Mouse (Mus musculus): Measurements from ENCODE around the gene Psma4. TPM values are rescaled to one million over a fixed set of nuclear protein-coding genes. Genes with fewer than 3 reads are reported as not detected.

Gene Psma4
- polyA plus RNA-seq, 1 experiment: 13.1 TPM

DNA sequence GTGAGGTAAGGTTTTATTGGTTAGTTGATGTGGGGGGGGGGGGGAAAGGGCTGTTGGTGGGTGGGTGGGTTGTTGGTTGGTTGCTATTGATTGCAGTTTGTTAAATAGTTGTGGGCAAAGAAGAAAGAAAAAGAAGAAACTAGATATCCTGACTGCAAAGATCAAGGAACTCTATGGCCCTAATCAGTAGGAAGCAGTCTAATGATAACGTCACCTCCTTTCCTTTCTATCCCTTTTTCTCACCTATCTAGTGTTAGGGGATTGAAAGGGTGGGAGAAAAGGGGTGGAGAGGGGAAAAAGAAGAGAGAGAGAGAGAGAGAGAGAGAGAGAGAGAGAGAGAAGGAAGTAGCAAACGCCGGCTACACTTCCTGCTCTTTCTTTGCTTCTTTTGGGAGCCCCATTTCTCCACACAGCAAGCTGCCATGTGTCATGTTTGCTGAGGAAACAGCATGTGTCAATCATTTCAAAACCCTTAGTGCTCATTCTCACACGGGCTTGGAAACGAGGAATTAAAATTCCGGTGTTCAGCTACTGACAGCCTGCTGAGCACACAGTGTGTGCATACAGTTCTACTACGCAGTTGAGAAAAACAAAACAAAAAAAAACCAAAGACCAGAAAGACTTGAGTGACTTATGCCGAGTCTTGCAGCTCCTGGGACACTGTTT lies 19.5 kb downstream of the Psma4 start:
- TF ChIP-seq GATA1 (IDR thresholded peaks at IDR 0.05; ENCODE audit: low read length): no peak

- no peak for TF ChIP-seq GATA1 (IDR thresholded peaks at IDR 0.05; ENCODE audit: low read length)
Observed at GRCm38 (mm10) chr9:54980674-54981073, 30.1 kb downstream of the Psma4 start, which contains the start of gene Chrna5. TSS of gene Chrna5 (plus strand) at chr9:54980880.

GRCm38 (mm10) chr9:54981291-54982191 lies 31.0 kb downstream of the Psma4 start:
- TF ChIP-seq GATA1 (IDR thresholded peaks at IDR 0.05; ENCODE audit: low read length): no peak

DNA sequence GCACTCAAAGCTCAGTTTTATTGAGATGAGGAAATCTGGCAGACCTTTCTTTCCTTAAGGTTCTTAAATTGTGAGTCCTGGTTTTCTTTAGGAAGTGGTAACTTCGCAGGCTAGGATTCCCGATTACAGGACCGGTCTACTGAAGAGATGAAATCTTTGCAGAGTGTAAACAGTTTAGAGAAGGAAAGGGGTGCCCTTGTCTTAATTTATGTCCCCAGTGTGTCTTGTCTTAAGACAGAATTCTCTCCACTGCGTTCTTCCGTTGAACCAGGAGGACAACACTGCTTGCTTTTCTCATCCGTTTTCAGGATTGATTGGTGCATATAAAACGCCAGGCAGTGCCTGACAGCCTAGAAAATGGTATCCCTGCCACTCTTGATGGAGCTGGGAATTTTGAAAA lies 31.8 kb downstream of the Psma4 start:
- TF ChIP-seq GATA1 (IDR thresholded peaks at IDR 0.05; ENCODE audit: low read length): no peak

- no peak for TF ChIP-seq GATA1 (IDR thresholded peaks at IDR 0.05; ENCODE audit: low read length)
Observed at GRCm38 (mm10) chr9:54990362-54990761, 39.8 kb downstream of the Psma4 start.

DNA sequence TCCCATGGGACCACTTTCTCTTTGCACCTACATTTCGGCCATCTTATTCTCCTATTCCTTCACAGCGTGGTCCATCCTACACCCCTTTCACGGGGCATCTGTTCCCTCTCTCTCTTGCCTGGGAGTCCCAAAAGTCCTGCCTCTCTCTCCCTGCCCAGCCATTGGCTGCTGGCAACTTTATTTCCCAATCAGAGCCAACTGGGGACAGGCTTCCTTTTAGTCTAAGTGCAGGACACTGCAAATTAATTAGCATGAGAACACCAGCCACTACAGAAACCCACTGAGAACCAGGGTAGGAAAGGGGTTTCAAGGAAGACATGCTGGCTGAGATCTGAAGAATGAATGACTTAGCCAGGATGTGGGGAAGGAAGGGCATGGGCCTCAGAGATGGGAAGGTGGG lies 43.8 kb downstream of the Psma4 start:
- TF ChIP-seq GATA1 (IDR thresholded peaks at IDR 0.05; ENCODE audit: low read length): no peak

DNA sequence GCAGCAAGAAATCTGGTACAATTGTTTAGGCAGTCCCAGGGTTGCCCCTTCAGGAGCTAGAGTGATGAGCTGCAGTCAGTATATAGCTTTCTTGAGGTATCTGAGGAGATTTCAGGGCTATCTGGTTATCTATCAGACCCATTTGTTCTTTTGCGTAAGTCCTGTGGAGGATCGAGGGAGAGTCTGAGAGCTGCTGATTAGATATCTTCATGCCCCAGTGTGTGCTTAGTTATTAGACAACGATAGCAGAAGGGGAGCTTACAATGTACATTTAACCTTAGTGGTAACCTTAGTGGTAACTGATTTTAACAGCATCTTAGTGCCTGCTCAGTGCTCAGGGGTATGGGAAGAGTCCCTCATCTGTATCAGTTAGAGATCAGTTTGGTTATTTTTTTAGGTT lies 45.1 kb downstream of the Psma4 start:
- TF ChIP-seq GATA1 (IDR thresholded peaks at IDR 0.05; ENCODE audit: low read length): peak; percentile 88

- no peak for TF ChIP-seq GATA1 (IDR thresholded peaks at IDR 0.05; ENCODE audit: low read length)
Observed at GRCm38 (mm10) chr9:55003609-55004008, 53.0 kb downstream of the Psma4 start.

Other genes starting within 250 kb of the Psma4 start
- gene Wdr61, start 216.3 kb upstream of the Psma4 start, polyA plus RNA-seq (2012): 8.2 and 33.6 TPM in 2 replicates
- not detected in 2 replicates for gene Crabp1, start 186.0 kb upstream of the Psma4 start, polyA plus RNA-seq (2012)
- gene Ireb2, start 87.0 kb upstream of the Psma4 start, polyA plus RNA-seq (2012): 1.0 and 1.7 TPM in 2 replicates
- not detected in 2 replicates for gene Hykk, start 33.5 kb upstream of the Psma4 start, polyA plus RNA-seq (2012)
- not detected in 2 replicates for gene AY074887, start 208 bp downstream of the Psma4 start, polyA plus RNA-seq (2012)
- 0.04 TPM in 1 of 2 replicates, not detected in the other for gene Chrna5, start 30.1 kb downstream of the Psma4 start, polyA plus RNA-seq (2012)
- gene Chrna3, start 75.8 kb downstream of the Psma4 start, polyA plus RNA-seq (2012): not detected in 2 replicates
- not detected in 2 replicates for gene Chrnb4, start 98.0 kb downstream of the Psma4 start, polyA plus RNA-seq (2012)
- gene Ube2q2, start 198.1 kb downstream of the Psma4 start, polyA plus RNA-seq (2012): 42.2 and 55.0 TPM in 2 replicates

Measured in G1E-ER4 (cell line).